Mouse (Mus musculus) limb, embryonic 13.5 days (tissue): ENCODE measurements around the gene Lipe. TPM values are rescaled to one million over a fixed set of nuclear protein-coding genes. Genes with fewer than 3 reads are reported as not detected.

Experiments used
- polyA plus RNA-seq: library from polyadenylated mRNA; unstranded; fragments of >200 nt; fragmentation: Nextera tagmentation; extraction: Ambion mirVana; gene quantifications from 2 replicates; pipeline ENCODE4 v1.2.1, GENCODE M21; 2015

The Lipe gene
- polyA plus RNA-seq, 1 experiment from 2014 or later, result 11.8 TPM

Other genes with a start within 250 kb of the Lipe start
- 2.0 and 2.2 TPM in 2 replicates for gene Pou2f2, start 219.0 kb downstream of the Lipe start, polyA plus RNA-seq
- 10.2 and 10.5 TPM in 2 replicates for gene Dedd2, start 178.1 kb downstream of the Lipe start, polyA plus RNA-seq
- 2.3 and 2.8 TPM in 2 replicates for gene Zfp526, start 177.3 kb downstream of the Lipe start, polyA plus RNA-seq
- gene Gsk3a, start 160.9 kb downstream of the Lipe start, polyA plus RNA-seq, result 11.9 and 13.0 TPM in 2 replicates
- 25.6 and 26.6 TPM in 2 replicates for gene Erf, start 147.9 kb downstream of the Lipe start, polyA plus RNA-seq
- 40.9 and 43.6 TPM in 2 replicates for gene Cic, start 131.0 kb downstream of the Lipe start, polyA plus RNA-seq
- gene Pafah1b3, start 100.7 kb downstream of the Lipe start, polyA plus RNA-seq, result 281 and 307 TPM in 2 replicates
- gene Prr19, start 97.3 kb downstream of the Lipe start, polyA plus RNA-seq, result 0.91 and 1.1 TPM in 2 replicates
- 1.5 and 1.9 TPM in 2 replicates for gene Tmem145, start 92.6 kb downstream of the Lipe start, polyA plus RNA-seq
- 18.1 and 19.5 TPM in 2 replicates for gene Megf8, start 81.5 kb downstream of the Lipe start, polyA plus RNA-seq
- gene Cnfn, start 29.0 kb downstream of the Lipe start, polyA plus RNA-seq, result 0.92 TPM in 1 of 2 replicates, not detected in the other
- 0.61 and 0.73 TPM in 2 replicates for gene Cxcl17, start 14.2 kb upstream of the Lipe start, polyA plus RNA-seq
- 0.54 and 0.74 TPM in 2 replicates for gene Ceacam1, start 78.9 kb upstream of the Lipe start, polyA plus RNA-seq
- 0.06 TPM in 1 of 2 replicates, not detected in the other for gene Ceacam2, start 141.1 kb upstream of the Lipe start, polyA plus RNA-seq
- gene Erich4, start 217.2 kb upstream of the Lipe start, polyA plus RNA-seq, result not detected in 2 replicates
- gene Dmac2, start 220.7 kb upstream of the Lipe start, polyA plus RNA-seq, result 37.3 and 39.6 TPM in 2 replicates
- 4.3 and 5.1 TPM in 2 replicates for gene B3gnt8, start 227.9 kb upstream of the Lipe start, polyA plus RNA-seq